Mouse (Mus musculus) heart, embryonic 10.5 days (tissue): ENCODE measurements around the gene Slc22a3. TPM values are rescaled to one million over a fixed set of nuclear protein-coding genes. Genes with fewer than 3 reads are reported as not detected.

Experiments
- DNase-seq: peaks from one replicate; pipeline ENCODE4 v3.0.0-alpha.2; 2017; ENCODE audit warnings: low spot score
- H3K27ac ChIP-seq: fragments of 300-500 bp; sonication (generic); 2 replicates; pipeline ENCODE4 v1.5.1; 2016; ENCODE audit warnings: mild to moderate bottlenecking
- H3K27me3 ChIP-seq: fragments of 300-500 bp; sonication (generic); 2 replicates; pipeline ENCODE4 v1.6.1; 2016; ENCODE audit warnings: mild to moderate bottlenecking; ENCODE audit not compliant: poor library complexity, insufficient read depth, severe bottlenecking
- H3K36me3 ChIP-seq: fragments of 300-500 bp; sonication (generic); 2 replicates; pipeline ENCODE4 v1.6.1; 2016; ENCODE audit warnings: mild to moderate bottlenecking, moderate library complexity
- H3K4me1 ChIP-seq: fragments of 300-500 bp; sonication (generic); 2 replicates; pipeline ENCODE4 v1.6.1; 2016; ENCODE audit warnings: mild to moderate bottlenecking
- H3K4me3 ChIP-seq: fragments of 300-500 bp; sonication (generic); 2 replicates; pipeline ENCODE4 v1.5.1; 2016; ENCODE audit warnings: mild to moderate bottlenecking, moderate library complexity
- H3K9me3 ChIP-seq: fragments of 300-500 bp; sonication (generic); 2 replicates; pipeline ENCODE4 v1.6.1; 2016; ENCODE audit warnings: mild to moderate bottlenecking, moderate library complexity
- WGBS: fragments of 180-500 bp; shearing (Covaris S2); methylation state at CpG from one replicate; pipeline ENCODE4 v1.1.7; 2016; 5-methylcytosine and 5-hydroxymethylcytosine counted together
- polyA plus RNA-seq: library from polyadenylated mRNA; unstranded; fragments of >200 nt; fragmentation: Nextera tagmentation; extraction: Ambion mirVana; gene quantifications from 2 replicates; pipeline ENCODE4 v1.2.1, GENCODE M21; 2016

Slc22a3 gene
- polyA plus RNA-seq, 1 experiment from 2014 or later: 0.74 TPM

GRCm38 (mm10) chr17:12455143-12455790, 52.2 kb downstream of the Slc22a3 start:
- peaks cover 6% of the 10 kb centered on the region; the same call in 1 of the 2 replicates for H3K4me1 ChIP-seq
- no peaks in the 10 kb centered on the region for H3K9me3 ChIP-seq
- peaks cover 1% of the 10 kb centered on the region; the same call in 1 of the 2 replicates for H3K27me3 ChIP-seq
- no peak for DNase-seq
- no peak overlapping the region for H3K4me3 ChIP-seq
- WGBS: 76% methylated on average over 5 of the region's 5 CpGs
- no peak overlapping the region for H3K27ac ChIP-seq
- H3K36me3 ChIP-seq: no peaks in the 10 kb centered on the region

GRCm38 (mm10) chr17:12453691-12454090, 53.8 kb downstream of the Slc22a3 start:
- 69% methylated on average over 6 of the region's 6 CpGs for WGBS
- no peak overlapping the region for H3K4me3 ChIP-seq
- no peaks in the 10 kb centered on the region for H3K36me3 ChIP-seq
- no peak overlapping the region for H3K27ac ChIP-seq
- H3K27me3 ChIP-seq: peaks cover 5% of the 10 kb centered on the region; the same call in 1 of the 2 replicates
- no peak for DNase-seq
- H3K9me3 ChIP-seq: no peaks in the 10 kb centered on the region
- H3K4me1 ChIP-seq: peaks cover 6% of the 10 kb centered on the region; the same call in 1 of the 2 replicates

- peaks cover 5% of the 10 kb centered on the region; the same call in 1 of the 2 replicates for H3K27me3 ChIP-seq
- DNase-seq: no peak
- no peaks in the 10 kb centered on the region for H3K9me3 ChIP-seq
- no peak overlapping the region for H3K4me3 ChIP-seq
- 75% methylated on average over 11 of the region's 11 CpGs for WGBS
- H3K27ac ChIP-seq: no peak overlapping the region
- H3K36me3 ChIP-seq: no peaks in the 10 kb centered on the region
- H3K4me1 ChIP-seq: peaks cover 6% of the 10 kb centered on the region; the same call in 1 of the 2 replicates
Observed at GRCm38 (mm10) chr17:12452862-12453531, 54.5 kb downstream of the Slc22a3 start.

GRCm38 (mm10) chr17:12451234-12451633, 56.3 kb downstream of the Slc22a3 start:
- H3K4me1 ChIP-seq: peaks cover 6% of the 10 kb centered on the region; the same call in 1 of the 2 replicates
- no peaks in the 10 kb centered on the region for H3K9me3 ChIP-seq
- no peak for DNase-seq
- H3K4me3 ChIP-seq: no peak overlapping the region
- no peaks in the 10 kb centered on the region for H3K36me3 ChIP-seq
- H3K27me3 ChIP-seq: peaks cover 5% of the 10 kb centered on the region; the same call in 1 of the 2 replicates
- WGBS: 59% methylated on average over 4 of the region's 4 CpGs
- no peak overlapping the region for H3K27ac ChIP-seq

- Histone ChIP-seq H3K36me3 (no peaks in the 10 kb centered on the region), H3K4me3 (no peak overlapping the region), H3K27ac (no peak overlapping the region), H3K4me1 (0 out of 2 replicates have a peak, but pooled peaks cover 2% of the 10 kb centered on the region), H3K9me3 (no peaks in the 10 kb centered on the region), H3K27me3 (no peaks in the 10 kb centered on the region)
- no peak for DNase-seq
- WGBS: 50% methylated on average over 2 of the region's 2 CpGs
Observed at GRCm38 (mm10) chr17:12444561-12444960, 62.9 kb downstream of the Slc22a3 start.

GRCm38 (mm10) chr17:12437771-12438170, 69.7 kb downstream of the Slc22a3 start:
- Histone ChIP-seq H3K9me3 (no peaks in the 10 kb centered on the region), H3K4me1 (peaks cover 5% of the 10 kb centered on the region; the same call in 1 of the 2 replicates), H3K27me3 (no peaks in the 10 kb centered on the region), H3K4me3 (no peak overlapping the region), H3K27ac (no peak overlapping the region), H3K36me3 (no peaks in the 10 kb centered on the region)
- no peak for DNase-seq
- WGBS: 85% methylated on average over 10 of the region's 10 CpGs

- no peak for DNase-seq
- no peaks in the 10 kb centered on the region for H3K27me3 ChIP-seq
- 63% methylated on average over 5 of the region's 5 CpGs for WGBS
- H3K27ac ChIP-seq: 0 out of 2 replicates have a peak overlapping the region, but pooled peaks have one; percentile 10
- no peak overlapping the region for H3K4me3 ChIP-seq
- H3K36me3 ChIP-seq: no peaks in the 10 kb centered on the region
- H3K9me3 ChIP-seq: no peaks in the 10 kb centered on the region
- peaks cover 30% of the 10 kb centered on the region for H3K4me1 ChIP-seq
Observed at GRCm38 (mm10) chr17:12431707-12432106, 75.8 kb downstream of the Slc22a3 start.

GRCm38 (mm10) chr17:12428369-12428768, 79.1 kb downstream of the Slc22a3 start:
- Histone ChIP-seq H3K4me1 (peaks cover 28% of the 10 kb centered on the region), H3K27ac (no peak overlapping the region), H3K36me3 (no peaks in the 10 kb centered on the region), H3K27me3 (no peaks in the 10 kb centered on the region), H3K9me3 (no peaks in the 10 kb centered on the region), H3K4me3 (no peak overlapping the region)
- DNase-seq: no peak

- no peaks in the 10 kb centered on the region for H3K27me3 ChIP-seq
- WGBS: 7% methylated on average over 3 of the region's 3 CpGs
- H3K4me3 ChIP-seq: no peak overlapping the region
- H3K36me3 ChIP-seq: no peaks in the 10 kb centered on the region
- H3K27ac ChIP-seq: 0 out of 2 replicates have a peak overlapping the region, but pooled peaks have one; percentile 36
- H3K4me1 ChIP-seq: peaks cover 23% of the 10 kb centered on the region
- no peak for DNase-seq
- no peaks in the 10 kb centered on the region for H3K9me3 ChIP-seq
Observed at GRCm38 (mm10) chr17:12427156-12427555, 80.3 kb downstream of the Slc22a3 start.

GRCm38 (mm10) chr17:12422143-12422542, 85.4 kb downstream of the Slc22a3 start:
- Histone ChIP-seq H3K4me1 (peaks cover 7% of the 10 kb centered on the region), H3K4me3 (no peak overlapping the region), H3K36me3 (no peaks in the 10 kb centered on the region), H3K9me3 (peaks cover 3% of the 10 kb centered on the region; the same call in 1 of the 2 replicates), H3K27me3 (no peaks in the 10 kb centered on the region), H3K27ac (no peak overlapping the region)
- no peak for DNase-seq
- WGBS: 82% methylated on average over 1 of the region's 1 CpGs

GRCm38 (mm10) chr17:12420886-12421574, 86.5 kb downstream of the Slc22a3 start:
- H3K9me3 ChIP-seq: peaks cover 3% of the 10 kb centered on the region; the same call in 1 of the 2 replicates
- H3K36me3 ChIP-seq: no peaks in the 10 kb centered on the region
- no peak for DNase-seq
- H3K4me1 ChIP-seq: peaks cover 4% of the 10 kb centered on the region; the same call in 1 of the 2 replicates
- H3K27me3 ChIP-seq: no peaks in the 10 kb centered on the region
- 57% methylated on average over 16 of the region's 16 CpGs for WGBS
- H3K4me3 ChIP-seq: no peak overlapping the region
- H3K27ac ChIP-seq: no peak overlapping the region

- Histone ChIP-seq H3K4me1 (peaks cover 16% of the 10 kb centered on the region), H3K27me3 (no peaks in the 10 kb centered on the region)
- WGBS: 72% methylated on average over 19 of the region's 19 CpGs
Observed at GRCm38 (mm10) chr17:12419491-12420079, 87.9 kb downstream of the Slc22a3 start.

More at GRCm38 (mm10) chr17:12419491-12420079, 87.9 kb downstream of the Slc22a3 start:
- Histone ChIP-seq H3K9me3 (peaks cover 3% of the 10 kb centered on the region; the same call in 1 of the 2 replicates), H3K27ac (peak overlapping the region; percentile 36; the same call in 1 of the 2 replicates), H3K4me3 (no peak overlapping the region), H3K36me3 (no peaks in the 10 kb centered on the region)
- DNase-seq: no peak
